Mouse (Mus musculus) midbrain, embryonic 11.5 days (tissue): ENCODE data around the gene Hikeshi. TPM values are rescaled to one million over a fixed set of nuclear protein-coding genes. Genes with fewer than 3 reads are reported as not detected.

Source experiments
- ATAC-seq: fragments of 200-750 bp; cut with Nextera tagmentation; 2 replicates; pipeline ENCODE4 v1.8.0; 2017; ENCODE audit warnings: moderate TSS enrichment, moderate library complexity; ENCODE audit not compliant: low FRiP score
- DNase-seq: peaks from one replicate; pipeline ENCODE4 v3.0.0; 2015; ENCODE audit warnings: low spot score; ENCODE audit errors: missing footprints
- H3K27ac ChIP-seq: fragments of 300-500 bp; sonication (generic); 2 replicates; pipeline ENCODE4 v1.5.1; 2014; ENCODE audit warnings: low read depth, low read length
- H3K27me3 ChIP-seq: fragments of 300-500 bp; sonication (generic); 2 replicates; pipeline ENCODE4 v1.6.1; 2014; ENCODE audit warnings: mild to moderate bottlenecking, low read length, moderate library complexity, mixed read lengths; ENCODE audit not compliant: control insufficient read depth, insufficient read depth
- H3K36me3 ChIP-seq: fragments of 300-500 bp; sonication (generic); 2 replicates; pipeline ENCODE4 v1.6.1; 2014; ENCODE audit warnings: mild to moderate bottlenecking, low read length, moderate library complexity, mixed read lengths; ENCODE audit not compliant: control insufficient read depth, insufficient read depth
- H3K4me1 ChIP-seq: fragments of 300-500 bp; sonication (generic); 2 replicates; pipeline ENCODE4 v1.6.1; 2014; ENCODE audit warnings: low read length; ENCODE audit not compliant: control insufficient read depth, insufficient read depth
- H3K4me2 ChIP-seq: fragments of 300-500 bp; sonication (generic); 2 replicates; pipeline ENCODE4 v1.6.1; 2014; ENCODE audit warnings: mild to moderate bottlenecking, moderate library complexity
- H3K4me3 ChIP-seq: fragments of 300-500 bp; sonication (generic); 2 replicates; pipeline ENCODE4 v1.5.1; 2014; ENCODE audit warnings: low read depth, low read length
- H3K9ac ChIP-seq: fragments of 300-500 bp; sonication (generic); 2 replicates; pipeline ENCODE4 v1.6.1; 2014; ENCODE audit warnings: low read length
- H3K9me3 ChIP-seq: fragments of 300-500 bp; sonication (generic); 2 replicates; pipeline ENCODE4 v1.6.1; 2016; ENCODE audit warnings: low read length; ENCODE audit not compliant: control insufficient read depth
- WGBS: fragments of 180-500 bp; shearing (Covaris S2); extraction: QIAGEN DNeasy Blood & Tissue Kit; methylation state at CpG from one replicate; pipeline ENCODE4 v1.1.7; 2014; 5-methylcytosine and 5-hydroxymethylcytosine counted together
- polyA plus RNA-seq: library from polyadenylated mRNA; unstranded; fragments of >200 nt; fragmentation: Nextera tagmentation; extraction: Ambion mirVana; gene quantifications from 2 replicates; pipeline ENCODE4 v1.2.1, GENCODE M21; 2014

Hikeshi gene
- polyA plus RNA-seq, 1 experiment from 2014 or later: 153 TPM

GRCm38 (mm10) chr7:89923441-89924180 is 17.4 kb downstream of the Hikeshi start:
- 98% methylated on average over 15 of the region's 15 CpGs for WGBS
- DNase-seq (no peak), ATAC-seq (no peak)
- H3K36me3 ChIP-seq: peaks cover 6% of the 10 kb centered on the region
- no peak overlapping the region for H3K9ac ChIP-seq
- no peak overlapping the region for H3K27ac ChIP-seq
- no peaks in the 10 kb centered on the region for H3K9me3 ChIP-seq
- no peak overlapping the region for H3K4me3 ChIP-seq
- no peak overlapping the region for H3K4me2 ChIP-seq
- H3K4me1 ChIP-seq: no peaks in the 10 kb centered on the region
- H3K27me3 ChIP-seq: no peaks in the 10 kb centered on the region

- H3K36me3 ChIP-seq: peaks cover 4% of the 10 kb centered on the region; the same call in 1 of the 2 replicates
- H3K9ac ChIP-seq: no peak overlapping the region
- H3K4me2 ChIP-seq: no peak overlapping the region
- no peaks in the 10 kb centered on the region for H3K9me3 ChIP-seq
- ATAC-seq: no peak
- 94% methylated on average over 4 of the region's 4 CpGs for WGBS
- DNase-seq: no peak
- no peaks in the 10 kb centered on the region for H3K27me3 ChIP-seq
- H3K4me3 ChIP-seq: no peak overlapping the region
- no peak overlapping the region for H3K27ac ChIP-seq
- H3K4me1 ChIP-seq: no peaks in the 10 kb centered on the region
Observed at GRCm38 (mm10) chr7:89917776-89918175, 23.2 kb downstream of the Hikeshi start.

GRCm38 (mm10) chr7:89916711-89917110 is 24.3 kb downstream of the Hikeshi start:
- H3K27me3 ChIP-seq: no peaks in the 10 kb centered on the region
- ATAC-seq: no peak
- WGBS: 81% methylated on average over 5 of the region's 5 CpGs

GRCm38 (mm10) chr7:89913432-89914158 is 27.4 kb downstream of the Hikeshi start:
- H3K9me3 ChIP-seq: no peaks in the 10 kb centered on the region
- H3K27me3 ChIP-seq: no peaks in the 10 kb centered on the region
- H3K9ac ChIP-seq: no peak overlapping the region
- no peak overlapping the region for H3K4me3 ChIP-seq
- DNase-seq (no peak), ATAC-seq (0 out of 2 replicates have a peak, but pooled peaks have one; percentile 11)
- WGBS: 93% methylated on average over 3 of the region's 3 CpGs
- H3K36me3 ChIP-seq: peaks cover 2% of the 10 kb centered on the region; the same call in 1 of the 2 replicates
- H3K4me1 ChIP-seq: no peaks in the 10 kb centered on the region
- no peak overlapping the region for H3K4me2 ChIP-seq
- H3K27ac ChIP-seq: no peak overlapping the region

More at GRCm38 (mm10) chr7:89916711-89917110, 24.3 kb downstream of the Hikeshi start:
- Histone ChIP-seq H3K4me1 (no peaks in the 10 kb centered on the region), H3K9ac (no peak overlapping the region), H3K27ac (no peak overlapping the region), H3K4me3 (no peak overlapping the region), H3K4me2 (no peak overlapping the region), H3K9me3 (no peaks in the 10 kb centered on the region), H3K36me3 (peaks cover 4% of the 10 kb centered on the region; the same call in 1 of the 2 replicates)
- DNase-seq: no peak

GRCm38 (mm10) chr7:89912356-89912755 is 28.6 kb downstream of the Hikeshi start:
- WGBS: 90% methylated on average over 3 of the region's 3 CpGs
- no peak overlapping the region for H3K9ac ChIP-seq
- ATAC-seq: no peak
- no peaks in the 10 kb centered on the region for H3K4me1 ChIP-seq
- H3K36me3 ChIP-seq: peaks cover under 1% of the 10 kb centered on the region; the same call in 1 of the 2 replicates
- no peak overlapping the region for H3K27ac ChIP-seq
- H3K9me3 ChIP-seq: no peaks in the 10 kb centered on the region
- no peak overlapping the region for H3K4me3 ChIP-seq
- H3K27me3 ChIP-seq: no peaks in the 10 kb centered on the region
- no peak overlapping the region for H3K4me2 ChIP-seq
- DNase-seq: no peak

GRCm38 (mm10) chr7:89909711-89910110 is 31.3 kb downstream of the Hikeshi start:
- WGBS: 81% methylated on average over 4 of the region's 4 CpGs
- no peak for ATAC-seq
- Histone ChIP-seq H3K9ac (no peak overlapping the region), H3K4me2 (no peak overlapping the region), H3K36me3 (no peaks in the 10 kb centered on the region), H3K27ac (no peak overlapping the region), H3K27me3 (no peaks in the 10 kb centered on the region), H3K4me3 (no peak overlapping the region), H3K9me3 (no peaks in the 10 kb centered on the region), H3K4me1 (no peaks in the 10 kb centered on the region)
- DNase-seq: no peak

- WGBS: 80% methylated on average over 20 of the region's 20 CpGs
- Histone ChIP-seq H3K9me3 (no peaks in the 10 kb centered on the region), H3K36me3 (no peaks in the 10 kb centered on the region), H3K4me1 (no peaks in the 10 kb centered on the region), H3K9ac (no peak overlapping the region), H3K27ac (no peak overlapping the region), H3K4me2 (no peak overlapping the region), H3K27me3 (no peaks in the 10 kb centered on the region), H3K4me3 (no peak overlapping the region)
- no peak for ATAC-seq
- no peak for DNase-seq
Observed at GRCm38 (mm10) chr7:89908899-89909621, 31.9 kb downstream of the Hikeshi start.

GRCm38 (mm10) chr7:89908421-89908820 is 32.6 kb downstream of the Hikeshi start:
- H3K4me2 ChIP-seq: no peak overlapping the region
- no peaks in the 10 kb centered on the region for H3K27me3 ChIP-seq
- H3K9me3 ChIP-seq: no peaks in the 10 kb centered on the region
- no peak overlapping the region for H3K27ac ChIP-seq
- WGBS: 67% methylated on average over 7 of the region's 7 CpGs
- H3K9ac ChIP-seq: no peak overlapping the region
- no peaks in the 10 kb centered on the region for H3K36me3 ChIP-seq
- no peaks in the 10 kb centered on the region for H3K4me1 ChIP-seq
- no peak for ATAC-seq
- DNase-seq: no peak
- no peak overlapping the region for H3K4me3 ChIP-seq
